Mouse (Mus musculus) forebrain, embryonic 10.5 days (tissue): ENCODE data around the gene Gm20503. TPM values are rescaled to one million over a fixed set of nuclear protein-coding genes. Genes with fewer than 3 reads are reported as not detected.

Experiments
- DNase-seq: peaks from one replicate; pipeline ENCODE4 v3.0.0-alpha.2; 2017; ENCODE audit warnings: low spot score; ENCODE audit errors: extremely low spot score
- H3K27ac ChIP-seq: fragments of 300-500 bp; sonication (generic); 2 replicates; pipeline ENCODE4 v1.5.1; 2016; ENCODE audit warnings: mild to moderate bottlenecking
- H3K27me3 ChIP-seq: fragments of 300-500 bp; sonication (generic); 2 replicates; pipeline ENCODE4 v1.6.1; 2016; ENCODE audit warnings: mild to moderate bottlenecking; ENCODE audit not compliant: poor library complexity, severe bottlenecking
- H3K36me3 ChIP-seq: fragments of 300-500 bp; sonication (generic); replicated peaks from 2 replicates; pipeline ENCODE4 v1.6.1; 2016; ENCODE audit warnings: mild to moderate bottlenecking, moderate library complexity
- H3K4me1 ChIP-seq: fragments of 300-500 bp; sonication (generic); 2 replicates; pipeline ENCODE4 v1.6.1; 2016
- H3K4me3 ChIP-seq: fragments of 300-500 bp; sonication (generic); 2 replicates; pipeline ENCODE4 v1.5.1; 2016; ENCODE audit warnings: mild to moderate bottlenecking, moderate library complexity
- H3K9me3 ChIP-seq: fragments of 300-500 bp; sonication (generic); 2 replicates; pipeline ENCODE4 v1.6.1; 2016; ENCODE audit warnings: mild to moderate bottlenecking, moderate library complexity
- WGBS: fragments of 180-500 bp; shearing (Covaris S2); methylation state at CpG from one replicate; pipeline ENCODE4 v1.1.7; 2016; 5-methylcytosine and 5-hydroxymethylcytosine counted together
- polyA plus RNA-seq: library from polyadenylated mRNA; unstranded; fragments of >200 nt; fragmentation: Nextera tagmentation; extraction: Ambion mirVana; gene quantifications from 2 replicates; pipeline ENCODE4 v1.2.1, GENCODE M21; 2016

The Gm20503 gene
- polyA plus RNA-seq, 1 experiment from 2014 or later = 6.7 TPM

GRCm38 (mm10) chr4:59015181-59015580 is 12.2 kb downstream of the Gm20503 start:
- Histone ChIP-seq H3K36me3 (peaks cover 28% of the 10 kb centered on the region), H3K27ac (no peak overlapping the region), H3K4me1 (no peaks in the 10 kb centered on the region), H3K27me3 (no peaks in the 10 kb centered on the region), H3K4me3 (no peak overlapping the region), H3K9me3 (no peaks in the 10 kb centered on the region)
- no peak for DNase-seq
- 95% methylated on average over 3 of the region's 3 CpGs for WGBS

- DNase-seq = no peak
- Histone ChIP-seq H3K36me3 (peaks cover 40% of the 10 kb centered on the region), H3K27ac (no peak overlapping the region), H3K9me3 (no peaks in the 10 kb centered on the region), H3K4me1 (no peaks in the 10 kb centered on the region), H3K4me3 (no peak overlapping the region), H3K27me3 (no peaks in the 10 kb centered on the region)
- WGBS = 93% methylated on average over 2 of the region's 2 CpGs
Measured at GRCm38 (mm10) chr4:59016922-59017321, 13.9 kb downstream of the Gm20503 start.

DNA sequence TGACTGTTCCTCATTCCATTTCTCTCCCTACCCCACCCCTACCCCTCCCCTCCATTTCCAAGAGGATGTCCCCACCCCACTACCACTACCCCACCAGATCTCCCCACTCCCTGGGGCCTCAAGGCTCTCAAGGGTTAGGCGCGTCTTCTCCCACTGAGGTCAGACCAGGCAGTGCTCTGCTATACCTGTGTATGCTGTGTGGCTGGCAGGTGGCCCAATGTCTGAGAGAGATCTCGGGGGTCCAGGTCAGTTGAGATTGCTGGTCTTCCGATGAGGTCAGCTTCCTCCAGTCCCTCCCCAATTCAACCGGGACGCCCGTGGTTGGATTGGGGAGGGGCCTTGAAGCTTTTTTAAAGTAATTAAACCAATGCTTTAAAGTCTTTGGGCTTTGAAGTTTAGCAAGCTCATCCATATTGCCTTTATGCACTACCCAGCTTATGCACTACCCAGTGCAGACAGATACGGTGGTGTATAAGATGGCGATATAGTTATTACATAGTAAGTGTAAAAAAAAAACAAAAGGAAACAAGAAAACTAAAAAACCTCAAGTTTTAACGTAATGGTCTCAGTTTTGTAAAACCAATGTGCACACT is 31.4 kb downstream of the Gm20503 start:
- H3K9me3 ChIP-seq = peaks cover 9% of the 10 kb centered on the region; the same call in 1 of the 2 replicates
- WGBS = 82% methylated on average over 10 of the region's 10 CpGs
- no peaks in the 10 kb centered on the region; the same call in 1 of the 2 replicates for H3K36me3 ChIP-seq
- H3K4me3 ChIP-seq = peak overlapping the region; percentile 84
- no peaks in the 10 kb centered on the region for H3K27me3 ChIP-seq
- DNase-seq = no peak
- peak overlapping the region; percentile 91; the same call in 1 of the 2 replicates for H3K27ac ChIP-seq
- peaks cover 16% of the 10 kb centered on the region for H3K4me1 ChIP-seq

- peaks cover 4% of the 10 kb centered on the region for H3K36me3 ChIP-seq
- peak; percentile 59 for DNase-seq
Measured at GRCm38 (mm10) chr4:59034918-59035785, 32.1 kb downstream of the Gm20503 start, which contains the start of gene Gng10. Gene Gng10, plus strand, starts transcription at chr4:59035088.

GRCm38 (mm10) chr4:59035786-59036350 is 32.9 kb downstream of the Gm20503 start:
- peaks cover 8% of the 10 kb centered on the region; the same call in 1 of the 2 replicates for H3K9me3 ChIP-seq
- no peak for DNase-seq
- peak overlapping the region; percentile 84 for H3K4me3 ChIP-seq
- H3K27ac ChIP-seq = peak overlapping the region; percentile 91
- 58% methylated on average over 18 of the region's 18 CpGs for WGBS
- H3K36me3 ChIP-seq = peaks cover 9% of the 10 kb centered on the region
- H3K27me3 ChIP-seq = no peaks in the 10 kb centered on the region
- H3K4me1 ChIP-seq = peaks cover 16% of the 10 kb centered on the region

More at GRCm38 (mm10) chr4:59034918-59035785, 32.1 kb downstream of the Gm20503 start, which contains the start of gene Gng10:
- H3K4me3 ChIP-seq = peak within 1 kb of the TSS; percentile 84
- peaks cover 8% of the 10 kb centered on the region; the same call in 1 of the 2 replicates for H3K9me3 ChIP-seq
- H3K4me1 ChIP-seq = peaks cover 16% of the 10 kb centered on the region
- H3K27me3 ChIP-seq = no peaks in the 10 kb centered on the region
- H3K27ac ChIP-seq = peak within 1 kb of the TSS; percentile 91
- 10% methylated on average over 76 of the region's 76 CpGs for WGBS

GRCm38 (mm10) chr4:59036490-59037127 is 33.6 kb downstream of the Gm20503 start:
- Histone ChIP-seq H3K4me1 (peaks cover 16% of the 10 kb centered on the region), H3K9me3 (peaks cover 8% of the 10 kb centered on the region; the same call in 1 of the 2 replicates), H3K27ac (no peak overlapping the region), H3K27me3 (no peaks in the 10 kb centered on the region), H3K36me3 (peaks cover 9% of the 10 kb centered on the region), H3K4me3 (0 out of 2 replicates have a peak overlapping the region, but pooled peaks have one; percentile 4)
- WGBS = 44% methylated on average over 13 of the region's 13 CpGs
- peak; percentile 81 for DNase-seq

- Histone ChIP-seq H3K27me3 (no peaks in the 10 kb centered on the region), H3K4me1 (peaks cover 16% of the 10 kb centered on the region), H3K36me3 (peaks cover 9% of the 10 kb centered on the region), H3K4me3 (no peak overlapping the region), H3K27ac (no peak overlapping the region), H3K9me3 (peaks cover 8% of the 10 kb centered on the region; the same call in 1 of the 2 replicates)
- 87% methylated on average over 3 of the region's 3 CpGs for WGBS
- DNase-seq = no peak
Measured at GRCm38 (mm10) chr4:59037525-59037924, 34.5 kb downstream of the Gm20503 start.

DNA sequence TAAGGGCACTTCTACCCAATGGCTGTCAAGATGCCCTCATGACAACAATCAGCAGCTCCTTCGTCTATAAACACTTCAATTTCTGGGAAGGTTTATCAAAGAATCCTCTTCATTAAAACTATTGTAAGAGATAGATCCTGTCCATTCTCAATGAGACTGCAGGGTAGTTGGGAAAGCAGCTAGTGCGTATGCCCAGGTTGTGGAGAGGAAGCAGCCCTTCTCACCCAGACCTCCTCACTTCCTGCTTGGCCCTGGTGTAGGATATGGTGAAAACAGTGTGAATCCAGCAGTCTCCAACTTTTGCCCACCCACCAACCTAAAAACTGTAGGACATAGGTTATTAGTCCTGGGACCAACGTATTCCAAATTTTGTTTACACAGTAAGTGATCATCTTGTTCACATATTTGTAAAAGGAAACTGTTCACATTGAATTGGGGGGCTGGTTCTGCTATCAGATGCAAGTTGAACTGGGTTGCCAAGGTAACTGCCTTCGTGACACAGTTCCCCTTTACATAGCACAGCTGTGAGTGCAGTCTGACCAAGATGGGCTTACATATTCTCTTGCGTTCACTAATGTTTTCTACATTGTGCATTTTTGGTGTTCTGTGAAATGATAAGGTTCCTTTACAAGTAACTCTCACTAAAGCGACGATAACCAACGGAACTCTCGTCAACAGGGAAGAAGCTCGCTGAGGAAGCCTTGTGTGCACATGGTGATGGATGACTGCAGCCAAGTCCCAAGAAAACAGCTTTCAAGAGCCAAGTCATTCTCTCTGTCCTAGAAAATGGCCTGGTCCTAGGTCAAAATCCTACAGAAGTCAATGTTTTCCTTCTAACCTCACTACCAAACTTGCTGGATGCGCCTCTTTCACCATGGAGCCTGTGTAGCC is 37.6 kb downstream of the Gm20503 start:
- WGBS = 93% methylated on average over 11 of the region's 11 CpGs
- DNase-seq = no peak
- Histone ChIP-seq H3K4me3 (no peak overlapping the region), H3K36me3 (peaks cover 9% of the 10 kb centered on the region), H3K27me3 (no peaks in the 10 kb centered on the region), H3K4me1 (peaks cover 7% of the 10 kb centered on the region), H3K27ac (no peak overlapping the region), H3K9me3 (no peaks in the 10 kb centered on the region)

- Histone ChIP-seq H3K4me3 (no peak overlapping the region), H3K9me3 (no peaks in the 10 kb centered on the region), H3K27ac (no peak overlapping the region), H3K27me3 (no peaks in the 10 kb centered on the region), H3K4me1 (peaks cover 4% of the 10 kb centered on the region; the same call in 1 of the 2 replicates), H3K36me3 (peaks cover 9% of the 10 kb centered on the region)
- no peak for DNase-seq
- WGBS = 96% methylated on average over 5 of the region's 5 CpGs
Measured at GRCm38 (mm10) chr4:59043074-59043473, 40.1 kb downstream of the Gm20503 start.

DNA sequence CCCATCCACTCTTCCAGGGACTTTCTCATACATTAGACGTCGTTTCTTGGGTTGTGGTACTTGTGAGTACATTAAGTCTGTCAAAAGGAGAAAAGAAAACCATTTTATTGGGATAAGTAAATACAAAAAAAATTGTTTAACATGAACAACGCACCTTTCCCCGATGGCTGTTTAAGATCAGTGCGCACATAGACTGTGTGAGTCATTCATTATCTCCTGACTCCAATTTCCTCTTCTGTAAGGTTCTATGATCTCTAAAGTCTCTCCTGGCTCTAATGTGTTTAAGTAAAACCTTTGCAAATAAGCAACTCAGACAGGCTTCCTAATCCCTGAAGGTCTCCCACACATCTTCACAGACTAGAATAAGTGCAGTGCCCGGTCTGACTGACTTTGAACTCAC is 40.9 kb downstream of the Gm20503 start:
- peaks cover 4% of the 10 kb centered on the region; the same call in 1 of the 2 replicates for H3K4me1 ChIP-seq
- WGBS = 92% methylated on average over 6 of the region's 6 CpGs
- H3K27ac ChIP-seq = no peak overlapping the region
- no peak overlapping the region for H3K4me3 ChIP-seq
- H3K9me3 ChIP-seq = no peaks in the 10 kb centered on the region
- peaks cover 9% of the 10 kb centered on the region for H3K36me3 ChIP-seq
- no peak for DNase-seq
- H3K27me3 ChIP-seq = no peaks in the 10 kb centered on the region

- WGBS = 38% methylated on average over 3 of the region's 3 CpGs
- DNase-seq = no peak
- H3K4me1 ChIP-seq = peaks cover 4% of the 10 kb centered on the region; the same call in 1 of the 2 replicates
- H3K27me3 ChIP-seq = no peaks in the 10 kb centered on the region
- no peak overlapping the region for H3K4me3 ChIP-seq
- H3K36me3 ChIP-seq = no peaks in the 10 kb centered on the region
- H3K9me3 ChIP-seq = no peaks in the 10 kb centered on the region
- no peak overlapping the region for H3K27ac ChIP-seq
Measured at GRCm38 (mm10) chr4:59047222-59047621, 44.2 kb downstream of the Gm20503 start.
